Mouse (Mus musculus): ENCODE data around the gene Cks1b. TPM values are rescaled to one million over a fixed set of nuclear protein-coding genes. Genes with fewer than 3 reads are reported as not detected.
"Not testable (repeated sequence)": the region's sequence is repeated elsewhere in the genome, so short reads cannot be mapped to it uniquely, and the experiment has no call there.

Gene Cks1b
- polyA plus RNA-seq, 1 experiment from 2014 or later: 13.1 TPM

GRCm38 (mm10) chr3:89436176-89437113 lies 18.3 kb upstream of the Cks1b start, which contains the start of gene Pbxip1:
Gene Pbxip1 (plus strand): TSS chr3:89436706.
- Histone ChIP-seq H3K4me3 (ENCODE audit: inconsistent target) (peak within 1 kb of the TSS; percentile 30), H3K27ac (peak within 1 kb of the TSS; percentile 25), H3K36me3 (ENCODE audit: inconsistent target) (peaks cover 15% of the 10 kb centered on the region; the same call in 1 of the 2 replicates), H3K79me2 (ENCODE audit: inconsistent target) (peaks cover 18% of the 10 kb centered on the region)
- WGBS (ENCODE audit: missing documents): 16% methylated on average over 15 of the region's 16 CpGs

- peaks cover 27% of the 10 kb centered on the region for H3K79me2 ChIP-seq (ENCODE audit: inconsistent target)
These were observed 16.9 kb upstream of the Cks1b start for GRCm38 (mm10) chr3:89435041-89435440.

GRCm38 (mm10) chr3:89434532-89434931 lies 16.3 kb upstream of the Cks1b start:
- Histone ChIP-seq H3K4me3 (ENCODE audit: inconsistent target) (no peak overlapping the region), H3K79me2 (ENCODE audit: inconsistent target) (peaks cover 27% of the 10 kb centered on the region), H3K27ac (no peak overlapping the region), H3K36me3 (ENCODE audit: inconsistent target) (peaks cover 15% of the 10 kb centered on the region; the same call in 1 of the 2 replicates)
- 97% methylated on average over 11 of the region's 11 CpGs for WGBS (ENCODE audit: missing documents)

More at GRCm38 (mm10) chr3:89435041-89435440, 16.9 kb upstream of the Cks1b start:
- Histone ChIP-seq H3K36me3 (ENCODE audit: inconsistent target) (peaks cover 15% of the 10 kb centered on the region; the same call in 1 of the 2 replicates), H3K27ac (no peak overlapping the region), H3K4me3 (ENCODE audit: inconsistent target) (no peak overlapping the region)
- WGBS (ENCODE audit: missing documents): 92% methylated on average over 6 of the region's 7 CpGs

DNA sequence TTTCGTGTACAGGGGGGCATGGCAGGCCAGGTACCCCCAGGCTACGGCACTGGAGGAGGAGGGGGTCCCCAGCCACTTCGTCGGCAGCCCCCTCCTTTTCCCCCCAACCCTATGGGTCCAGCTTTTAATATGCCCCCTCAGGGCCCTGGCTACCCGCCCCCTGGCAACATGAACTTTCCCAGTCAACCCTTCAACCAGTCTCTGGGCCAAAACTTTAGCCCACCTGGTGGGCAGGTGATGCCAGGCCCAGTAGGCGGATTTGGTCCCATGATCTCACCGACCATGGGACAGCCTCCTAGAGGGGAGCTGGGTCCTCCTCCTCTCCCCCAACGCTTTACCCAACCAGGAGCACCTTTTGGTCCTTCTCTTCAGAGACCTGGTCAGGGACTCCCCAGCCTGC lies 14.4 kb upstream of the Cks1b start:
- H3K4me3 ChIP-seq (ENCODE audit: inconsistent target): no peak overlapping the region
- H3K79me2 ChIP-seq (ENCODE audit: inconsistent target): peaks cover 27% of the 10 kb centered on the region
- H3K36me3 ChIP-seq (ENCODE audit: inconsistent target): peaks cover 19% of the 10 kb centered on the region; the same call in 1 of the 2 replicates
- H3K27ac ChIP-seq: no peak overlapping the region
- 95% methylated on average over 8 of the region's 8 CpGs for WGBS (ENCODE audit: missing documents)

DNA sequence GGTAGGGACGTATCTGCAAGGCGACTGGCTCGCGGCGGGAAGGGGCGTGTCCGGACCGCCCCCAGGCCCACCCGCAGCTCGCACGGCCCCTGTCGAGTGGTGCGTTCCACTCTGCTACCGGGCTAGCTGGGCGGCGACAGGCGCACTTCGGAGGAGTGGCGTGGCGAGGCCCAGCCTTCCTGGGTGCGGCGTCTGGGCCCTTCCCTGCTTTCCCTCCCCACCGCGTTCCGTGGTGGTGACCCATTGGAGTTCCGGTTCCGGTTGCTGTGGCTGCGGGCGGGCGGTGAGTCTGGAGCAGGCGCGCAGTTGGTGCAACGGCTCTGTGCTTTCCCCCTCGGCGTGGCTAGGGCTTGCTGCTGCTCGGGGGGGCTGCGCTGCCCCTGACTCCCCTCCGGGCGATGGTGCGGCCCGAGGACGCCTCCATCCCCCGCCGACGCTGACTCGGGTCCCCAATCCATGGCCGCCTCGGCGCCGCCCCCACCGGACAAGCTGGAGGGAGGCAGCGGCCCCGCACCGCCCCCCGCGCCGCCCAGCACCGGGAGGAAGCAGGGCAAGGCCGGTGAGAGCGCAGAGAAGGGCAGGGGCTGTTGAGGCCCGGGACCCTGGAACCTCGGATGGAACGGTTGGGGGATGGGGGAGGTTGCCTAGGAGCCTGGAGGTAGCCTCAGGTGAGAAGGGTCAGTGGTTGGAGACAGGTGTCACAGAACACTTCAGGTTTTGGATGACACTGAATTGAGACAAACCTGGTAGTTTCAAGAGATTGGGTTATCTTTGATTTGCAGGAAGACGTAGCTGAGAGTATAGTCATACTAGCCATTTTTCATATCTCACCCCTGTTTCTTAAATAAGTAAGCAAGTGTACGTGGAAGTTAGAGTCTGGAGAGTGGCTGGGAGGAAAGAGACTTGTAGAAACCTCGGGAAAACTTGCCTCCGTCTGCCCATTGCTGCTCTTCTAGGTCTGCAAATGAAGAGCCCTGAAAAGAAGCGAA lies 12.3 kb upstream of the Cks1b start, which contains the start of gene Pygo2:
Gene Pygo2, plus strand, starts transcription at position 44 of the 989 bp plus-strand sequence.
- H3K79me2 ChIP-seq (ENCODE audit: inconsistent target): peaks cover 27% of the 10 kb centered on the region
- no peak within 1 kb of the TSS for H3K27ac ChIP-seq
- WGBS (ENCODE audit: missing documents): 2% methylated on average over 63 of the region's 68 CpGs
- peak within 1 kb of the TSS; percentile 71 for H3K4me3 ChIP-seq (ENCODE audit: inconsistent target)
- H3K36me3 ChIP-seq (ENCODE audit: inconsistent target): peaks cover 38% of the 10 kb centered on the region; the same call in 1 of the 2 replicates

DNA sequence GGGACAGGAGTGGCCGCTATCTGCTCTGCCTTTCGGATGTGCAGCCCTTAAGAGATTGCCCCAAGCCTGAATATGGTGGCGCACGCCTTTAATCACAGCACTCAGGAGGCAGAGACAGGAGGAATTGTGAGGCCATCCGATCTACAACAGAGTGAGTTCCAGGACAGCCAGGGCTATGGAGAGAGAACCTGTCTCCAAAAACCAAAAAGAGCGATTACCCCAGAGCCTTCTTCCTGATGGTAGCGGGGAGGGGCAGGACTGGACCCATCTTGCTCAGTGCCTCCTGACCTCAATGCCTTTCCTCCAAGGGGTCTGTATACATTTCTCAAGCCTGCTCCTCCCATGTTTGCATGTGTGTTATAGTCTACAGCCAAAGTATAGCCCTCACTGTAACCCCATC lies 10.8 kb upstream of the Cks1b start:
- not testable (repeated sequence) for H3K4me3 ChIP-seq (ENCODE audit: inconsistent target); H3K27ac ChIP-seq
- H3K36me3 ChIP-seq (ENCODE audit: inconsistent target): peaks cover 51% of the 10 kb centered on the region
- WGBS (ENCODE audit: missing documents): 100% methylated on average over 3 of the region's 7 CpGs
- peaks cover 38% of the 10 kb centered on the region for H3K79me2 ChIP-seq (ENCODE audit: inconsistent target)

DNA sequence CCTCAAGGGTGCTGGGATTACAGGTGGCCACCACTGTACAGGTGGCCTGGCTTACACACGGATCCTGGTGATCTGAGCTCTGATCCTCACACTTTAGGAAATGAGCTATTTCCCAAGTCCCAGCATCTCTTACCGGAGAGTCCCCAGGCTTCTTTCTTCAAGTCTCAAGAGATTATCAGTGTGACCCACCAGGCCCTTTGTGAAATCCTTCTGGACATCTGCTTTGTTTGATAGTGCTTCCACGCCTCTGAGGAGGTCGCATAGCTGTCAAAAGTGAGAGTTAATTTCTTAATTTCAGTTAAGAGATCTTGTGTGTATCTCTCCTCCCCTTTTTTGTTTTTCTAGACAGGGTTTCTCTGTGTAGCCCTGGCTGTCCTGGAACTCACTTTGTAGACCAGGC lies 7.7 kb upstream of the Cks1b start:
- WGBS (ENCODE audit: missing documents): 97% methylated on average over 4 of the region's 4 CpGs
- H3K36me3 ChIP-seq (ENCODE audit: inconsistent target): peaks cover 43% of the 10 kb centered on the region
- H3K27ac ChIP-seq: no peak overlapping the region
- H3K4me3 ChIP-seq (ENCODE audit: inconsistent target): no peak overlapping the region
- peaks cover 38% of the 10 kb centered on the region for H3K79me2 ChIP-seq (ENCODE audit: inconsistent target)

- Histone ChIP-seq H3K36me3 (ENCODE audit: inconsistent target) (peaks cover 43% of the 10 kb centered on the region), H3K27ac (no peak overlapping the region)
These were observed 7.0 kb upstream of the Cks1b start for GRCm38 (mm10) chr3:89425141-89425525.

GRCm38 (mm10) chr3:89424416-89425140 lies 6.4 kb upstream of the Cks1b start:
- 92% methylated on average over 5 of the region's 5 CpGs for WGBS (ENCODE audit: missing documents)
- Histone ChIP-seq H3K27ac (no peak overlapping the region), H3K36me3 (ENCODE audit: inconsistent target) (peaks cover 43% of the 10 kb centered on the region), H3K79me2 (ENCODE audit: inconsistent target) (peaks cover 47% of the 10 kb centered on the region), H3K4me3 (ENCODE audit: inconsistent target) (no peak overlapping the region)

More at GRCm38 (mm10) chr3:89425141-89425525, 7.0 kb upstream of the Cks1b start:
- H3K4me3 ChIP-seq (ENCODE audit: inconsistent target): no peak overlapping the region
- H3K79me2 ChIP-seq (ENCODE audit: inconsistent target): peaks cover 41% of the 10 kb centered on the region
- WGBS (ENCODE audit: missing documents): 92% methylated on average over 4 of the region's 5 CpGs

GRCm38 (mm10) chr3:89422556-89423205 lies 4.5 kb upstream of the Cks1b start:
- no peak overlapping the region for H3K4me3 ChIP-seq (ENCODE audit: inconsistent target)
- peaks cover 59% of the 10 kb centered on the region for H3K79me2 ChIP-seq (ENCODE audit: inconsistent target)
- H3K27ac ChIP-seq: 0 out of 2 replicates have a peak overlapping the region, but pooled peaks have one; percentile 10
- 35% methylated on average over 6 of the region's 6 CpGs for WGBS (ENCODE audit: missing documents)
- peaks cover 39% of the 10 kb centered on the region for H3K36me3 ChIP-seq (ENCODE audit: inconsistent target)

DNA sequence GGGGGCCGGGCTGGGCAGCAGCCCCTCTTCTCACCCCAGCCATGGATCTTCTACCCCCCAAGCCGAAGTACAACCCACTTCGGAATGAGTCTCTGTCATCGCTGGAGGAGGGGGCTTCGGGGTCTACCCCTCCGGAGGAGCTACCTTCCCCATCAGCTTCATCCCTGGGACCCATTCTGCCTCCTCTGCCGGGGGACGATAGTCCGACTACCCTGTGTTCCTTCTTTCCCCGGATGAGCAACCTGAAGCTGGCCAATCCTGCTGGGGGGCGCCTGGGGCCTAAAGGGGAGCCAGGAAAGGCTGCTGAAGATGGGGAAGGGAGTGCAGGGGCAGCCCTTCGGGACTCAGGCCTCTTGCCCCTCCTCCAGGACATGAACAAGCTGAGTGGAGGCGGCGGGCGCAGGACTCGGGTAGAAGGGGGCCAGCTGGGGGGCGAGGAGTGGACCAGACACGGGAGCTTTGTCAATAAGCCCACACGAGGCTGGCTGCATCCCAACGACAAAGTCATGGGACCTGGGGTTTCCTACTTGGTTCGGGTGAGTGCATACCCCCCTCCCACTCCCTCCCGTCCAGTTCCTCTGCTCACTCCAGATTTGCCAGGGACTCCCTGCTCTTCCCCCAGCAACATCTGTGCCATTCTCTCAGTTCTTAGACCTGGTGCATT lies 3.8 kb upstream of the Cks1b start:
- Histone ChIP-seq H3K27ac (peak overlapping the region; percentile 33), H3K36me3 (ENCODE audit: inconsistent target) (peaks cover 32% of the 10 kb centered on the region), H3K4me3 (ENCODE audit: inconsistent target) (no peak overlapping the region; the same call in 1 of the 2 replicates), H3K79me2 (ENCODE audit: inconsistent target) (peaks cover 66% of the 10 kb centered on the region)
- WGBS (ENCODE audit: missing documents): 33% methylated on average over 17 of the region's 22 CpGs

GRCm38 (mm10) chr3:89421002-89421774 lies 3.0 kb upstream of the Cks1b start:
- Histone ChIP-seq H3K4me3 (ENCODE audit: inconsistent target) (no peak overlapping the region; the same call in 1 of the 2 replicates), H3K27ac (peak overlapping the region; percentile 33), H3K79me2 (ENCODE audit: inconsistent target) (peaks cover 74% of the 10 kb centered on the region), H3K36me3 (ENCODE audit: inconsistent target) (peaks cover 25% of the 10 kb centered on the region)
- 18% methylated on average over 9 of the region's 11 CpGs for WGBS (ENCODE audit: missing documents)
